Mouse (Mus musculus) MEL (cell line): ENCODE measurements at regions not wholly inside any gene's neighbourhood (a gene's known extent, or its start where the extent isn't known, plus 50 kb on each side); places are given as distances from the start of the nearest gene placed in this dataset.

Experiments used
- CHD2 ChIP-seq: IDR thresholded peaks from 2 replicates; pipeline ENCODE4 v1.6.1; 2011; ENCODE audit warnings: low read length, improper control_type of control experiment
- CTCF ChIP-seq, 3 experiments: IDR thresholded peaks in 2 of 3; conservative IDR thresholded peaks in 1 of 3; 2 replicates each; pipeline ENCODE4 v1.5.1; 2011 to 2012; ENCODE audit warnings: low read length in 3 of 3, low read depth in 2 of 3, mild to moderate bottlenecking in 2 of 3, improper control_type of control experiment in 1 of 3, inconsistent platforms in 1 of 3, mixed read lengths in 1 of 3, moderate library complexity in 1 of 3; ENCODE audit not compliant: control insufficient read depth in 1 of 3, insufficient read depth in 1 of 3, poor library complexity in 1 of 3, severe bottlenecking in 1 of 3
- GATA1 ChIP-seq: IDR thresholded peaks from 2 replicates; pipeline ENCODE4 v1.6.1; 2011; ENCODE audit warnings: low read depth, low read length, improper control_type of control experiment
- MAZ ChIP-seq: IDR thresholded peaks from 2 replicates; pipeline ENCODE4 v1.6.1; 2012; ENCODE audit warnings: low read depth, mild to moderate bottlenecking, inconsistent platforms, low read length, improper control_type of control experiment
- POLR2A ChIP-seq, 2 experiments: IDR thresholded peaks; 2 replicates each; pipeline ENCODE4 v1.6.1; 2011 to 2012; ENCODE audit warnings: low read length in 2 of 2, mild to moderate bottlenecking in 2 of 2, control low read depth in 1 of 2, improper control_type of control experiment in 1 of 2, low read depth in 1 of 2, moderate library complexity in 1 of 2; ENCODE audit not compliant: control insufficient read depth in 1 of 2, insufficient read depth in 1 of 2, poor library complexity in 1 of 2
- TAL1 ChIP-seq: IDR thresholded peaks from 2 replicates; pipeline ENCODE4 v1.6.1; 2012; ENCODE audit warnings: mild to moderate bottlenecking, inconsistent platforms, low read length, moderate library complexity, mixed read lengths
- UBTF ChIP-seq: IDR thresholded peaks from 2 replicates; pipeline ENCODE4 v1.6.1; 2012; ENCODE audit warnings: low read depth, mild to moderate bottlenecking, inconsistent platforms, low read length, improper control_type of control experiment, moderate library complexity, borderline replicate concordance; ENCODE audit not compliant: insufficient read depth
- USF1 ChIP-seq: IDR thresholded peaks from 2 replicates; pipeline ENCODE4 v1.6.1; 2014; ENCODE audit warnings: low read depth, mild to moderate bottlenecking, inconsistent platforms, low read length, improper control_type of control experiment, moderate library complexity

- TF ChIP-seq USF1 = no peak
- no peak for TF ChIP-seq POLR2A (IDR thresholded peaks at IDR 0.05; ENCODE audit: control insufficient read depth in 1 of 2, insufficient read depth in 1 of 2, low read depth in 1 of 2, low read length in 2 of 2, poor library complexity in 1 of 2)
- TF ChIP-seq CTCF (IDR thresholded peaks at IDR 0.05 in 2 of 3, conservative IDR thresholded peaks at IDR 0.05 in 1 of 3; ENCODE audit: control insufficient read depth in 1 of 3, insufficient read depth in 1 of 3, low read depth in 2 of 3, low read length in 3 of 3, poor library complexity in 1 of 3, severe bottlenecking in 1 of 3) = no peak
- no peak for TF ChIP-seq GATA1
- no peak for TF ChIP-seq TAL1
- TF ChIP-seq CHD2 = no peak
- no peak for TF ChIP-seq MAZ
- TF ChIP-seq UBTF = no peak
These were observed 386.6 kb upstream of the Pkdcc start for GRCm38 (mm10) chr17:82828434-82828997.
